Mouse (Mus musculus) heart, embryonic 15.5 days (tissue): Measurements from ENCODE around the gene Nkrf. TPM values are rescaled to one million over a fixed set of nuclear protein-coding genes. Genes with fewer than 3 reads are reported as not detected.
"Not testable (repeated sequence)": the region's sequence is repeated elsewhere in the genome, so short reads cannot be mapped to it uniquely, and the experiment has no call there.

Experiments
- ATAC-seq: fragments of 200-750 bp; cut with Nextera tagmentation; replicated peaks from 2 replicates; pipeline ENCODE4 v1.8.0; 2017; ENCODE audit warnings: low read depth, moderate TSS enrichment; ENCODE audit not compliant: insufficient number of reproducible peaks, insufficient read depth, low FRiP score
- H3K27ac ChIP-seq: fragments of 300-500 bp; sonication (generic); 2 replicates; pipeline ENCODE4 v1.5.1; 2015; ENCODE audit warnings: mild to moderate bottlenecking, inconsistent platforms
- H3K27me3 ChIP-seq: fragments of 300-500 bp; sonication (generic); 2 replicates; pipeline ENCODE4 v1.6.1; 2015; ENCODE audit warnings: inconsistent platforms
- H3K36me3 ChIP-seq: fragments of 300-500 bp; sonication (generic); 2 replicates; pipeline ENCODE4 v1.6.1; 2015; ENCODE audit warnings: mild to moderate bottlenecking, inconsistent platforms
- H3K4me1 ChIP-seq: fragments of 300-500 bp; sonication (generic); replicated peaks from 2 replicates; pipeline ENCODE4 v1.6.1; 2015; ENCODE audit warnings: inconsistent platforms
- H3K4me2 ChIP-seq: fragments of 300-500 bp; sonication (generic); 2 replicates; pipeline ENCODE4 v1.6.1; 2015; ENCODE audit warnings: inconsistent platforms, mild to moderate bottlenecking, moderate library complexity
- H3K4me3 ChIP-seq: fragments of 300-500 bp; sonication (generic); 2 replicates; pipeline ENCODE4 v1.5.1; 2015; ENCODE audit warnings: mild to moderate bottlenecking, inconsistent platforms
- H3K9ac ChIP-seq: fragments of 300-500 bp; sonication (generic); 2 replicates; pipeline ENCODE4 v1.6.1; 2015; ENCODE audit warnings: mild to moderate bottlenecking, inconsistent platforms
- H3K9me3 ChIP-seq: fragments of 300-500 bp; sonication (generic); replicated peaks from 2 replicates; pipeline ENCODE4 v1.6.1; 2016; ENCODE audit warnings: inconsistent platforms
- WGBS: fragments of 180-500 bp; shearing (Covaris S2); methylation state at CpG from one replicate; pipeline ENCODE4 v1.1.7; 2015; ENCODE audit warnings: mixed read lengths; 5-methylcytosine and 5-hydroxymethylcytosine counted together
- polyA plus RNA-seq: library from polyadenylated mRNA; unstranded; fragments of >200 nt; fragmentation: Nextera tagmentation; extraction: Ambion mirVana; gene quantifications from 2 replicates; pipeline ENCODE4 v1.2.1, GENCODE M21; 2015

Gene Nkrf
- polyA plus RNA-seq, 1 experiment from 2014 or later: 0.55 TPM

GRCm38 (mm10) chrX:36903115-36903768 is 543 bp upstream of the Nkrf start:
- peak overlapping the region; percentile 62 for H3K4me3 ChIP-seq
- peak overlapping the region; percentile 59 for H3K9ac ChIP-seq
- H3K9me3 ChIP-seq: no peaks in the 10 kb centered on the region
- H3K36me3 ChIP-seq: no peaks in the 10 kb centered on the region
- H3K27ac ChIP-seq: peak overlapping the region; percentile 74
- 8% methylated on average over 30 of the region's 32 CpGs for WGBS
- no peaks in the 10 kb centered on the region for H3K27me3 ChIP-seq
- H3K4me2 ChIP-seq: peak overlapping the region; percentile 78
- no peaks in the 10 kb centered on the region for H3K4me1 ChIP-seq
- peak; percentile 91 for ATAC-seq

GRCm38 (mm10) chrX:36901655-36902054 is 1.0 kb downstream of the Nkrf start:
- H3K27ac ChIP-seq: no peak overlapping the region
- 44% methylated on average over 3 of the region's 3 CpGs for WGBS
- no peaks in the 10 kb centered on the region for H3K9me3 ChIP-seq
- no peaks in the 10 kb centered on the region for H3K27me3 ChIP-seq
- no peaks in the 10 kb centered on the region for H3K36me3 ChIP-seq
- ATAC-seq: no peak
- peak overlapping the region; percentile 62 for H3K4me3 ChIP-seq
- H3K9ac ChIP-seq: no peak overlapping the region
- H3K4me2 ChIP-seq: peak overlapping the region; percentile 78
- no peaks in the 10 kb centered on the region for H3K4me1 ChIP-seq

GRCm38 (mm10) chrX:36898931-36899330 is 3.8 kb downstream of the Nkrf start:
- not testable (repeated sequence) for H3K9ac ChIP-seq, H3K9me3 ChIP-seq, H3K4me1 ChIP-seq, H3K4me2 ChIP-seq, H3K27ac ChIP-seq, H3K36me3 ChIP-seq, H3K27me3 ChIP-seq, ATAC-seq, H3K4me3 ChIP-seq
- 39% methylated on average over 1 of the region's 1 CpGs for WGBS

- 89% methylated on average over 1 of the region's 1 CpGs for WGBS
- Histone ChIP-seq H3K9ac (no peak overlapping the region), H3K27ac (no peak overlapping the region), H3K4me3 (no peak overlapping the region), H3K36me3 (peaks cover 9% of the 10 kb centered on the region), H3K27me3 (no peaks in the 10 kb centered on the region), H3K4me1 (no peaks in the 10 kb centered on the region), H3K9me3 (no peaks in the 10 kb centered on the region), H3K4me2 (no peak overlapping the region)
- ATAC-seq: no peak
Observed at GRCm38 (mm10) chrX:36884719-36885118, 18.0 kb downstream of the Nkrf start.

GRCm38 (mm10) chrX:36874704-36875128 is 28.0 kb downstream of the Nkrf start:
- Histone ChIP-seq H3K27ac (peak overlapping the region; percentile 75), H3K4me2 (peak overlapping the region; percentile 63), H3K9ac (peak overlapping the region; percentile 71), H3K4me1 (0 out of 2 replicates have a peak, but pooled peaks cover 3% of the 10 kb centered on the region), H3K9me3 (no peaks in the 10 kb centered on the region), H3K27me3 (no peaks in the 10 kb centered on the region), H3K4me3 (peak overlapping the region; percentile 67), H3K36me3 (no peaks in the 10 kb centered on the region)
- peak; percentile 28; the same call in 1 of the 2 replicates for ATAC-seq
- WGBS: 7% methylated on average over 33 of the region's 36 CpGs

DNA sequence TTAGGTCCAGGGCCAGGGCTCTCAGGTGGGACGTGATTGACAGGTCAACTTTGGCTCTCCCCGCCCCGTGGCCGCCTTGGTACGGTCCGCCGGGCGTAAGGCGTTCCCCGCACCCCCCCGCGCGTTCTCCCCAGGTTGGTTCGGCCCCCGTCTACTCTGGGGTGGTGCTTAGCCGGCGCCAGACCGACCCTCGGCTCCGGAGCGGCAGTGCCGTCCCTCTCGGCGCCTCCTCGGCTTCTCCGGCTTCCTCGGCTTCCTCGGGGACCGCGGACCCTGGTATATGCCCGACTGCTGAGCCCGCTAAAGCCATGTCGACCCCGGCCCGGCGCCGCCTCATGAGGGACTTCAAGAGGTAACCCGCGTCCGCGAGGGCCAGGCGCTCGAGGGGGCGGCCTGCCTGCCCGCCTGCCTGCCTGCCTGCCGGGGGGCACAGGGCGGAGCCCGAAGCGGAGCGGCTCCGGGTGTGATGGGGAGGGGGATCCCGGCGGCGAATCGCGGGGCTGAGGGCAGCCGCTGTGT is 28.5 kb downstream of the Nkrf start:
- no peaks in the 10 kb centered on the region for H3K36me3 ChIP-seq
- 19% methylated on average over 45 of the region's 57 CpGs for WGBS
- H3K4me1 ChIP-seq: 0 out of 2 replicates have a peak, but pooled peaks cover 3% of the 10 kb centered on the region
- peak overlapping the region; percentile 71 for H3K9ac ChIP-seq
- peak overlapping the region; percentile 75 for H3K27ac ChIP-seq
- H3K9me3 ChIP-seq: no peaks in the 10 kb centered on the region
- H3K4me3 ChIP-seq: peak overlapping the region; percentile 67
- H3K27me3 ChIP-seq: no peaks in the 10 kb centered on the region
- ATAC-seq: peak; percentile 95
- H3K4me2 ChIP-seq: peak overlapping the region; percentile 63

GRCm38 (mm10) chrX:36873765-36874164 is 28.9 kb downstream of the Nkrf start, which contains the start of the genes Ube2a and C330007P06Rik:
Gene Ube2a, plus strand, starts transcription at chrX:36873900.
Gene C330007P06Rik, minus strand, starts transcription at chrX:36874111.
- peak within 1 kb of the TSS; percentile 75 for H3K27ac ChIP-seq
- H3K27me3 ChIP-seq: no peaks in the 10 kb centered on the region
- no peaks in the 10 kb centered on the region for H3K36me3 ChIP-seq
- H3K9me3 ChIP-seq: no peaks in the 10 kb centered on the region
- peak within 1 kb of the TSS; percentile 67 for H3K4me3 ChIP-seq
- H3K4me2 ChIP-seq: peak within 1 kb of the TSS; percentile 63
- 17% methylated on average over 8 of the region's 8 CpGs for WGBS
- H3K9ac ChIP-seq: peak within 1 kb of the TSS; percentile 71
- 0 out of 2 replicates have a peak, but pooled peaks have one; percentile 3 for ATAC-seq
- 0 out of 2 replicates have a peak, but pooled peaks cover 3% of the 10 kb centered on the region for H3K4me1 ChIP-seq

DNA sequence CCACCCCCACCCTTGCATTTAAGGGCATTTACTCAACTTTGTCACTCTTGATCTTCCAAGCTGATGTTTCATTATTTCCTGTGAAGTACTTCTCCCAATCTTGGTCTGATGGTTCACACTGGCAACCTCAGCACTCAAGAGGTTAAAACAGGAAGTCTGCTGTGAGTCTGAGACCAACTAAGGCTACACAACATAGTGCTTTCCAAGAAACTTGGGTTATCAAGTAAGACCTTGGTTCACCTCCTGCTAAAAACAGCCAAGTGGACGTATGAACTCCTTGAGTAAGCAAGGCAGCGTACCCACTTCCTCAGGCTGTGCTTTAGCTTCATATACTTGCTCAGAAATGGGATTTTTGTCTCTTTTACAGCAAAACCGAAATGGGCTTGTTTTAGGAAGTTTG is 32.3 kb downstream of the Nkrf start:
- H3K27ac ChIP-seq: no peak overlapping the region
- no peak overlapping the region for H3K4me3 ChIP-seq
- H3K4me2 ChIP-seq: no peak overlapping the region
- H3K27me3 ChIP-seq: no peaks in the 10 kb centered on the region
- no peaks in the 10 kb centered on the region for H3K36me3 ChIP-seq
- 58% methylated on average over 3 of the region's 3 CpGs for whole genome bisulfite sequencing
- ATAC-seq: no peak
- H3K9me3 ChIP-seq: no peaks in the 10 kb centered on the region
- 0 out of 2 replicates have a peak, but pooled peaks cover under 1% of the 10 kb centered on the region for H3K4me1 ChIP-seq
- H3K9ac ChIP-seq: no peak overlapping the region

- H3K4me3 ChIP-seq: peak overlapping the region; percentile 54
- WGBS: 46% methylated on average over 8 of the region's 8 CpGs
- no peaks in the 10 kb centered on the region for H3K9me3 ChIP-seq
- no peaks in the 10 kb centered on the region for H3K27me3 ChIP-seq
- no peaks in the 10 kb centered on the region; the same call in 1 of the 2 replicates for H3K4me1 ChIP-seq
- H3K36me3 ChIP-seq: no peaks in the 10 kb centered on the region
- H3K4me2 ChIP-seq: peak overlapping the region; percentile 38; the same call in 1 of the 2 replicates
- ATAC-seq: no peak
- no peak overlapping the region for H3K9ac ChIP-seq
- peak overlapping the region; percentile 73 for H3K27ac ChIP-seq
Observed at GRCm38 (mm10) chrX:36864609-36865328, 37.9 kb downstream of the Nkrf start.

- ATAC-seq: peak; percentile 73
- no peaks in the 10 kb centered on the region for H3K9me3 ChIP-seq
- H3K4me1 ChIP-seq: no peaks in the 10 kb centered on the region; the same call in 1 of the 2 replicates
- H3K9ac ChIP-seq: peak overlapping the region; percentile 50
- H3K27me3 ChIP-seq: no peaks in the 10 kb centered on the region
- WGBS: 6% methylated on average over 43 of the region's 44 CpGs
- peak overlapping the region; percentile 73 for H3K27ac ChIP-seq
- no peaks in the 10 kb centered on the region for H3K36me3 ChIP-seq
- peak overlapping the region; percentile 56 for H3K4me2 ChIP-seq
- peak overlapping the region; percentile 54 for H3K4me3 ChIP-seq
Observed at GRCm38 (mm10) chrX:36863766-36864608, 38.7 kb downstream of the Nkrf start.
